Mouse (Mus musculus): ENCODE measurements at regions not wholly inside any gene's neighbourhood (a gene's known extent, or its start where the extent isn't known, plus 50 kb on each side); places are given as distances from the start of the nearest gene placed in this dataset.
"Not testable (repeated sequence)": the region's sequence is repeated elsewhere in the genome, so short reads cannot be mapped to it uniquely, and the experiment has no call there.

DNA sequence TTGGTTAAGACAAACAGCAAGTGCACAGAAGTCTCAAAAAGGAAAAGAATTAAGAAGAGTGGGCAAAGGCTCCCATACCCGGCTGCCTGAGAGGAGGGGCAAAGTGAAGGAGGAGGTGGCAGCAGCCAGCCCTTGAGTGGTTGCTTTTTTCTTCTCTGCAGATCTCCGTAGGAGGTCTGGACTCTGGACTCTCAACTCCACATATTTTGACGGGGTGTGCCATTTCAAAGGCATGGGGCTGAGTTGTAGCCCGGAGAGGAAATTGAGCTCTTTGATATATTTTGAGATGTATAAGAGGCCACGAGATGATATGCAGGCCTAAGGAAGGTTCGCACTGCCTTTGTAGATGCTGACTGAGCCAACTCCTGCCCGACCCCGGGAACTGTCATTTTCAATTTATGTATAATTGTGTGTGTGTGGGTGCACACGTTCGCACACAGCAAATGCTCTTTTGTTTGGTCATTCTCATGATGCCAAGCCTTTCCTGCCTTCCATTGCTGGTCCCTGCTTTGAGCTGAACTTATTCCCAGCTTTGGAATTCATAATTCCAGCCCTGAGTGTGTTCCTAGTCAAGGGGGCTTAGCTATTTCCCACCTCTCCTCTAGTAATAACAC lies 56.4 kb downstream of the Cxcr4 start:
- DNase-seq (ENCODE audit: low spot score) = peak; percentile 54

DNA sequence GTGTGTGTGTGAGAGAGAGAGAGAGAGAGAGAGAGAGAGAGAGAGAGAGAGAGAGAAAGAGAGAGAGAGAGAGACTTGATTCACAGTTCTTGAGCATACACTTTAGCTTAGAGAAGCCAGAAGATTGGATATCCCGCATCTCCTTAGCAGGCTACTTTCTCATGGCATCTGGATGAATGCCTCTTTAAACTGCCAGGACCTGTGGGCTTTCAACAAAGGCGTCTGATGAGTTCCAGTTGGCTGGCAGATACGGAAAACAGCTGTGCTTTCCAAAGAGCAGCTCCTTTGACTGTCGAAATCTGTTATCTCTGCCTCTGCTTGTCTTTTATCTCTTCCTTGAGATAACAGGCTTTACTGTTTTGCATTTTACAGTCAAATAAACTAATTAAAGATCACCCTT lies 59.5 kb downstream of the Cxcr4 start:
- DNase-seq (ENCODE audit: low spot score) = peak; percentile 50

DNA sequence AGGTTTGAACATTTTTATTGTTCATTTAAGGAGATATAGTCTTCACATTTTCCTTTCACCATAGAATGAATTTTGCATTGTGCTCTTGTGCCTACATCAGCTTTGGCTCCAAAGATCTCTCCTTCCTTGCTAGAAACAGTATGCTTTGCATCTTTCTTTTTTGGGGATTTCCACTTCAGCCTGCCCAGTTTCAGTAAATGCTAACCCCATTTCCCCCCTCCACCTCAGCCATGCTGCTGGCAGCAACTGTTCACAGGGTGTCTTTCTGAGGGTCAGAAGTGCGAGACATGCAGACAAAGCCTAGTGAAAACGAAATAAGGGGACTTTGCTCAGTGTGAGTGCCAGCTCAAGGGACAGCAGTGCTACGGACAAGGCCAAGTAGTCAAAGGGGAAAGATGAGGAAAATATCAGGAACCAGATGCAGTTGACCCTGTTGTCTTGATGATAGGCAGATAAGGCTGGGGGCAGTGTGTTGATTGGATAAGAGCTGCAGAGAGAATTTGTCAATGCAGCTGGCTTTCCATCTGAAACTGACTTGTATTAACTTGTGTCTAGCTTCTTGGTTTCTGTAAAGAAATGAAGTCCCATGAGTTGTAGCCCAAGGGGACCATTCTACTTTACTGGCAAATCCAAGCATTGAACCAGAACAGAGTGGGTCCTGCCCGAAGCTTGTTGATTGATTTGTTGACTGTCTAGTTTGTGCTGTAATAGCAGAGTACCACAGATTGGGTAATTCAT lies 62.1 kb downstream of the Cxcr4 start:
- no peak for DNase-seq (ENCODE audit: low spot score)

DNA sequence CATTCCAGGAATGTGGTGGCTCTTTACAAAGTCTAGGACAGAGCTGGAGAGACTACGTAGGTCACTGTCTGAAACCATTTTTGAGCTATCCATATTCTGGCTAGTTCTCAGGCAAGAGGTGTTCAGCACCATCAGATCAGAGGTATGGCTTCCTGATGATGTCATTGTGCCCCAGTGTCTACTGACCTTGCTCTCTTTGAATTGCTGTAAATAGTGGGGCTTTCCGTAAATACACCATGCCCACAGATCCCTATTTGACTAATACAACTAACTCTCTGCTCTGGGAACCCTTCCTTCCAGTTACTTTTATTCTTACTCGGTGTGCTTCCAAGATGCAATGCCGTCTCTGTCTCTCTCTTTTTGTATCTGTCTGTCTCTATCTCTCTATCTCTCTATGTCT lies 72.9 kb downstream of the Cxcr4 start:
- DNase-seq (ENCODE audit: low spot score) = no peak

DNA sequence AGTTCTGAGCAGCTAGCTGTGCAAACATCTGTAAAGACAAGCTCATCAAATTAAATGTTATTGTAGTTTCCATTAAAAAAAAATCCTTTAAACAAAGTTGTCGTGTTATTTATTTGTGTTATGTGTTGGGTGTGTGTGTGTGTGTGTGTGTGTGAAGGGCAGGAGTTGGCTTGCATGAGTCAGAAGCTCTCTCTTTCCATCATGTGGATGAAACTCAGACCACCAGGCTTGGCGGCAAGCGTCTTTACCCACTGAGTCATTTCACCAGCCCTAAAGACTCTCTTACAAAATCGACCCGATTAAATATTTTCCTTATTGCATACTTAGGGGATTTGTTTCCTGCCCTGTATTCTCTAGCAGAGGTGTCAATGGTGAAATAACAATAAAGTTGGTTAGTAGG lies 73.6 kb downstream of the Cxcr4 start:
- no peak for DNase-seq (ENCODE audit: low spot score)

DNA sequence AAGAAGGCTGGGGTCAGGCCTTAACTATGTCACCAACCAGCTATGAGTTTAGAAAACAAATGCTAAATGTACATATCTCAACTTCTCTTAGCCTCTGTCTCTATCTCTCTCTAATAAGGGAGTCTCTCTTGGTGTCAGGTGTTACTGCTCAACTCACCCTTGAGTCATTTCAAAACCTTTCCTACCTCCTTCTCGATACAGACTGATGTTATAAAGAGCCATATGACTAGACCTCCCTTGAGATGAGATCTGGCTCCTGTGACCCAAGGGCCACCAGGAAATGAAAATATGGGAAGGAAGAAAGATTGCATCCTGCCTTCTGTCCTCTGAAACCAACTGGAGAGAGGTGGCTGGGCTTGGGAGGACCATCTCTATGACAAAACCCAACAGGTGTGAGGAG lies 74.7 kb downstream of the Cxcr4 start:
- DNase-seq (ENCODE audit: low spot score) = no peak

DNA sequence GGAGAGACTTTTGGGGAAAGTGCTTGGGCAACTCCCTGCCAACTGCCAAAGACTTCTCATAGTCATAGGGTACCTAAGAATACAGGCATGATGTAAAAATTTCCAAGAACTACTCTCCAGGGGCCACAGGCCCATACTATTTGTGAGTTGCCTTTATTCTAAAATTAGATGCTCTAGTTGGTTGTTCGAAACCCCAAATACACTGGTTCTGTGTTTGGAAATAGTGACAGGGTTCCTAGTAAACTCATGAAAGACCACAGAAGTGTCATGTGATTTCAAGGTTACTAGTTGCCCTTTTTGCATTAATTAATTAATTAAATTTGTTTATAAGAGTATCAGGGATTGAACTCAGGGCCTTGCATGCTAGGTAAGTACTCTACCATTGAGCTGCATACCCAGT lies 77.8 kb downstream of the Cxcr4 start:
- DNase-seq (ENCODE audit: low spot score) = no peak

DNA sequence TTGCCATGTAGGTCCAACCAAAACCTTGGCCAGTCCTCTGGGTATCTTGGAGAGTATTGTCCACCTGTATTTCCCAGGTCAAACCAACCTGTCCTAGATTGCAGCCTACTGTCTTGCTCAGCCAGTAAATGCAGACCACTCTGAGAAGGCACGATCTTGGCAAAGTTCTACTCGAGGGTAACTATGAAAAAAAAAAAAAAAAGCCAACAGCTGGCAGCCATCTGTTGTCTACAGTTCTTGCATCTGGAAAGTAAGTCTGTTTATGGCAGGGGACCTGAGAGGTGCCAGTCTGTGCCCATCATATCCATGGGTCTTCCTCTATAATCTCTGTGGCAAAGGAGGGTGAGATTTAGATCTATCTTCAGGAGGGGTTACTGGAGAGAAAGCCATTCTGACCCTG lies 78.2 kb downstream of the Cxcr4 start:
- DNase-seq (ENCODE audit: low spot score) = no peak

DNA sequence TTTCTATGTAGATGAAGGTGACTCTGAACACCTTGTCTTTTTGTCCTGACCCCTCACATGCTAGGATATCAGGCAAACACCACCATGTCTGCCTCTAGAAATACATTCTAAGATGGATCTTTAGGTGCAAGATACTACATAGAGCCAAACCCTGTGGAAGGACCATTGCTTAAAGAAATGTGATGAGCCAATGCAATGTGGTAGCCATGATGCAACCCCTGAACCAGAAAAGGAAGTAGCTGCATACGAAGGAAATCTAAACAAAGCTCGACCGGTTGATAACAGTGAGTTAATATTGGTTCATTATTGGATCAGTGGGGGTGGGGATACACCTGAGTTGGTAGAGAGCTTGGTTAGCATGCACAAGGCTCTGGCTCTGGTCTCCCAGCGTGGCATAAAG lies 78.9 kb downstream of the Cxcr4 start:
- DNase-seq (ENCODE audit: low spot score) = no peak

DNA sequence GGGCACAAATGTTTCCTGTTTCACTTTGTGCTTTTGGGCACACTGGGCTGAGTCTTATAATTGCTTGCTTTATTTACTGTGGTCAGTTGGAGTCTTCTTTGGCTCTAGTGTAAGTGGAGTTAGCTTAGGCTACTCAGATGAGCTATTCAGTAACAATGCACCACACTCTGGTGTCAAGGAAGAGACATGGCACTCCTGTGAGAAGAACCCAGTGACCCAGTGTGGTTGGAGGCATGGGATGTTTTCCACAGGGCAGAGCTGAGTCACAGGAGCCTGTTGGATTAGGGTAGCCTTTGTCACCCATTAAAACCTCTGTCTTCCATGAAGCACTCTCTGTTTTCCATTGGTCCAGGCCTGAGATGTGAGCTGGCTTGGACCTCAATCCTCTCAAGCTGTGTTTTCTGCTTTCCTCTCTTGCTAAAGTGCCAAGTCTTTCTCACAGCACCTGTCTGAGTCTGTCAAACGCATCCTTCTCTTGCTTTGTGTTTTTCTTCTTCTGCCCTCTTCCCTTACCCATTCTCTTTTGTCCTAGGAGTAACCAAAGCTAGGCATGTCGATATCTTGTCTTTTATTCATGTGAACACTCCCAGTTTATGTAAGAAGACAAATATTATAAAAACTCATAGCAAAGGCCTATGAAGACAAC lies 83.2 kb downstream of the Cxcr4 start:
- DNase-seq (ENCODE audit: low spot score) = no peak

DNA sequence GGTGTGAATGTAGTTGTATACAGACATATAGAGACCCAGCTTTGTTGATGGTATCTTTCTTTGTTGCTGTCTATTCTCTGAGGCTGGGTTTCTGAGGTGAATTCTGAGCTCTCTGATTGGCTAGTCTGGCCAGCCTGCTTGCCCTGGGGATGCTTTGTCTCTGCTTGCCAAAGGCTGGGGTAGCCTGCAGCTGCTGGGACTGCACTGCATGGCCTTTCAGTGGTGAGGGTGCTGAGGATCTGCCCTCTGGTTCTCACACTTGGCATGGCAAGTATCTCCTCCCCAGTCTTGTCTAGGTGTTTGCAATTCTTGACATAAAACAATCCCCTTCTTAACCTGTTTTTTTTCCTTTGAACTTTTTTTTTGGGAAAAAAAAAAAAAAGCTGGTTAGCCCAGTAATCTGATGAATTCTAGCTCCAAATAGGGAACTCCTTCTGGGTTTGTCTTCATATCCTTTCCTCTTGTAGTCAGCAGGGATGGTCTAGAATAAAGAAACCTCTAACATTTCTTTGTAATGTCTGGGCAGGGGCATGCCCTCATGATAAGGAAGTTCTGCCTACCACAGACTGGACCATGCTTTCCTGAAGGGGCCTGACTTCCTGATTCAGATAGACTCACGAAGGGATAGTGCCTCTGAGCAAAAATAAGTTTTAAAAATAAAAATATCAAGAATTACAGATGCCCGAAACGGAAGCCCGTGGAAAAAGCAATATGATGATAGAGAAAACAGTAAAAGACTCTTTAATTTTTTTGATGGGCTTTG lies 85.4 kb downstream of the Cxcr4 start:
- no peak for DNase-seq (ENCODE audit: low spot score)

DNA sequence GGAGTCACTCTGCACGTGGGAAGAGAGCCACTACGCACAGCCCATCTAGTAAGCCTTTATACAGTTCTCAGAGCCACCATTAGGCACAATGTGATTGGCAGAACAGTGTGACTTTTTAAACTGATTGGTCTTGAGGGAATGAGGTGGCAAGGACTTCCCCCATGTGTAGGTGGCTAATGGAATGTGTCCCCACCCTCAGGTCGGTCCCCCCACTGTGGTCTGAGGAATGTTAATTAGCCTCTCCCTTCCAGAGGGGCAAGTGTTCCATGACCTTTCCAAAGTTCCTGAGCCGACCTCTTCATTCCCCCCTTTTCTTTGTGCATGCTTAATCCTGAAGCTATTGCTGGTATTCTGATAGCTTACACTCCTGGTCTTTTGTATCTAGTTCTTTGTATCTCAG lies 87.2 kb upstream of the Dars start:
- no peak for DNase-seq (ENCODE audit: low spot score)

DNA sequence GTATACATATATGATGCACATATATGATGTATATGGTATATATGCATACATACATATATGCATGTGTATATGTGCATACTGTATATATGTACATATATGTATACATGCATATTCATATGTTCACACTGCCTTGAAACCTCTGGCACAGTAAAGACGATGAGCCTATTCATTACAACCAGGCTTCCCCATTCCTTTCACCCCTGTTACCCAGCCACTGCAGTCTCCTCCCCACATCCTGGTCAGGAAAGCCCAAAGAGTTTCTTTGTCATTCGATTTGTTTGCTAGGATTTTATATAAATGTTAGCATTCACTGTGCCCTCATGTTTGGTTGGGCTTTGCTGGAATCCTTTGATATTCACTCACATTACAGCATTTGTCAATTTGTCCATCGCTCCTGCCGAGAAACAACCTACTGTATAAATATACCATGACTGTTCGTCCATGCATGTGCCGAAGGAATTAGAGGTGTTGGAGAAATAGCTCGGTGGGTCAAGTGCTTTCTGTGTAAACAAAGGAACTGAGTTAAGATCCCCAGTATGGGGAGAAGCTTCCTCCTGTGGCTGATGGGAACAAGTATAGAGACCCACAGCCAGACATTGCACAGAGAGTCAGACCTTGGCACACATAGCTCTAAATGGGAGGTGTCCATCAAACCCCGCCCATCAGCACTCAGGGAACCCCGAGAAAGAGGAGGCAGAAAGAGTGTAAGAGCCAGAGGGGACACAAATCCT lies 81.0 kb upstream of the Dars start:
- DNase-seq (ENCODE audit: low spot score) = no peak

DNA sequence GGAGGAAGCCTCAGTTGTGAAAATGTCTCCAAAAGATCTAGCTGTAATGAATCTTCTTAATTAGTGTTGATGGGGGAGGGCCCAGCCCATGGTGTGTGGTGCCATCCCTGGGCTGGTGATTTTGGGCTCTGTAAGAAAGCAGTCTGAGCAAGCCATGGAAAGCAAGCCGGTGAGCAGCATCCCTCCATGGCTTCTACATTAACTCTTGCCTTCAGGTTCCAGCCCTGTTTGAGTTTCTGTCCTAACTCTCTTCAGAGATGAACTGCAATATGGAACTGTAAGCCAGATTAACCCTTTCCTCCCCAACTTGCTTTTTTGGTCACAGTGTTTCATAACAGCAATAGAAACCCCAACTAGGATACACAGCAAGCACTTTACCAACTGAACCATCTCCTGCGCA lies 75.1 kb upstream of the Dars start:
- no peak for DNase-seq (ENCODE audit: low spot score)

DNA sequence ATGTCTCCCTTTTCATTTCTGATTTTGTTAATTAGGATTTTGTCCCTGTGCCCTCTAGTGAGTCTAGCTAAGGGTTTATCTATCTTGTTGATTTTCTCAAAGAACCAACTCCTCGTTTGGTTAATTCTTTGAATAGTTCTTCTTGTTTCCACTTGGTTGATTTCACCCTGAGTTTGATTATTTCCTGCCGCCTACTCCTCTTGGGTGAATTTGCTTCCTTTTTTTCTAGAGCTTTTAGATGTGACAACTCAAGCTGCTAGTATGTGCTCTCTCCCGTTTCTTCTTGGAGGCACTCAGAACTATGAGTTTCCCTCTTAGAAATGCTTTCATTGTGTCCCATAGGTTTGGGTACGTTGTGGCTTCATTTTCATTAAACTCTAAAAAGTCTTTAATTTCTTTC lies 70.0 kb upstream of the Dars start:
- DNase-seq (ENCODE audit: low spot score) = not testable (repeated sequence)

DNA sequence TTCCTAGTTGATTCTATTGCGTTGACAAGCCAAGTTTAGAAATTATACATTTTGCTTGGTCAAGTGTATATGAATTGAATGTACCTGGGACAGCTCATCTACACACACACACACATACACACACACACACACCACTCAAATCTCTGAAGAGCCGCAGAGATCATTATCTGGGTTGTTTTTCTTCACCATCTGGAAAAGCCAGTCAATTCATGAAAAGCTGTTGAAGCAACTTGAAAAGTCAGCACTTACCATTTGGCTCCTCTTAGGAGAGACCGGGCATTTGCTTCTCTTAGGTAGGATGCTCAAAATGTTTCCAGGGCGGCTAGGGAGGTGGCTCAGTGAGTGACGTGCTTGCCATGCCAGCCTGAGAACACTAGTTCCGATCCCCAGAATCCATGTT lies 61.2 kb upstream of the Dars start:
- no peak for DNase-seq (ENCODE audit: low spot score)

DNA sequence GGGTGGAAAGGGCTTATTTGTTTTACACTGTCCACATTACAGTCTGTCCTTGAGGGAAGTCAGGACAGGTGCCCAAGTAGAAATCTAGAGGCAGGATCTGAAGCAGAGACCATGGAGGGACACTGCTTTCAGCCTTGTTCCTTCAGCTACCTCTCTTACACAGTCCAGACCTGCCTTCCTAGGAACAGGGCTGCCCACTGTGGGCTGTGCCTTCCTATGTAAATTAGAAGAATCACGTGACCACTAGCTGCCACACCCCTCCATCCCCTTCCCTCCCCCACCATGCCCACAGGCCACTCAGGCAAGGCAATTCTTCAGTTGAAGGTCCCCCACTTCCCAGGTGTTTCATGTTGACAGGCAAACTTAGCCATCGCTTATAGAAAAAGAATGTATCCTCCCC lies 60.5 kb upstream of the Dars start:
- no peak for DNase-seq (ENCODE audit: low spot score)

DNA sequence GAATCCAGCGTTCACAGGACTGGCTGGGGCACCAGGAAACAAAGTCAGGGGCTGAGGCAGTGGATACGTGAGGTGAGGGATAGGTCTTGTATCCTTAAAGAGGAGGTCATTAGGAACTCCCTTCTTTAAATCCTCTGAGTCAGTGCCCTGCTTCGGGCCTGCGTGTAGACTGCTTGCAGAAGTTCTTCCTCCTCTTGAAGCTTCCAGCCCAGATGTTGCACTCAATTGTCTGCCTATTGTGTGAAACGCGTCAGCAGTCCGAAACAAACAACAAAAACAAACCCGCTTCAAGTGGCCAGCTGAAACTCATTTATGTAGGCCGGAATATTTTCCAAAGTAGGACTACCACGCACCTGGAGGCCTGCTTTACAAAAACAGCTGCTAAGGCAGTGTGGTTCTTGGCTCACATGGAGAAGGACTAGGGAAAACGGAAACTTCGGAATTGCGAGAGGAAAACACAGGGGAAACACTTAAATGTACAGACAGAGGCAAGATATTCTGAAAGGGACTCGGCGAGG lies 55.6 kb upstream of the Dars start:
- DNase-seq (ENCODE audit: low spot score) = no peak

DNA sequence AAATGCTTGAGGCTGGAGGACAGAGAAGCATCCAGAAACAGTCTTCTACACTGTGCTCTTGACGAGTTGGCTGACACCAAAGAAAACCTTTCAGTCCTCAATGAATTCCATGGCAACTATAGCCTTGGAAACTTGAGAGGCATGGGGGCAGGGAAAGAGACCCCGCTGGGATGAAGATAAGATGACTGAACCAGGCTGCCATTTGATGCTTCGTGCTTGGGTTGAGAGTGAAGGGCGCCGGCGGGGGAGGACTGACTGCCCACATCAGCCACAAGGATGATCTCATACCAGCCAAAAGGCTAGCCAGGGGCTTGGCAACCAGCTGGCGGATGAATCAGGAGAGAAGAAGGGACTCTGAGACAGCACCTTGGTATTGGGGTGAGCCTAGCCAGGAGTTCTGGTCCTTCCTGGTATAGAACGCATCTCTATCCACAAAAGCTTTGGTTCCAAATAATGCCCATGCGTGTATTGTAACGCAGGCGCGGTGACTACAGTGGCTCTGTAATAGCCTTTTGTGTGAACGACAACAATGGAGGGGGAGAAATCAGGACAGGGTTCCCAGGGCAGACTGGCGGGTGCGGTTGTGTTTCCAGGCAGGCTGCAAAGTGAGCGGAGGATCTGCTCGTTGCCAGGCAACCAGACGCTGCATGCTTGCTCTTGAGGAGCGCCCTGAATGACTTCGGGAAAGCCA lies 55.0 kb upstream of the Dars start:
- peak; percentile 84 for DNase-seq (ENCODE audit: low spot score)

DNA sequence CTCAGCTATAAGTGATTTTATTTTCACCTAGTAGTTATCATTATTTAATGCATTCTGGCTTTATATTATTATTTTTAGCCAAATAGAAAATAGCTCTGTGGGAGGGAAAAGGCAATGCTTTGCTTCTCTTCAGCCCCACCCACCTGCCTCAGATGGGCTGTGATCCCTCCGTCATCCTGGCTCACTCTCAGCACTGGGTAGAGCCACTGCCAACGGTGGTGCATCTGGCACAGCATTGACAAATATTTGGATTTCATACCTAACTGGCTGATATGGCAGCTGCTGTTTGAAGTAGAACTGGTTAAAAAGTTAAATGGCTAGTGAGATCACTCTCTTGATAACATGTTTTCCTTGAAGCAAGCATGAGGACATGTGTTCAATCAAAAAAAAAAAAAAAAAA lies 53.6 kb upstream of the Dars start:
- no peak for DNase-seq (ENCODE audit: low spot score)

DNA sequence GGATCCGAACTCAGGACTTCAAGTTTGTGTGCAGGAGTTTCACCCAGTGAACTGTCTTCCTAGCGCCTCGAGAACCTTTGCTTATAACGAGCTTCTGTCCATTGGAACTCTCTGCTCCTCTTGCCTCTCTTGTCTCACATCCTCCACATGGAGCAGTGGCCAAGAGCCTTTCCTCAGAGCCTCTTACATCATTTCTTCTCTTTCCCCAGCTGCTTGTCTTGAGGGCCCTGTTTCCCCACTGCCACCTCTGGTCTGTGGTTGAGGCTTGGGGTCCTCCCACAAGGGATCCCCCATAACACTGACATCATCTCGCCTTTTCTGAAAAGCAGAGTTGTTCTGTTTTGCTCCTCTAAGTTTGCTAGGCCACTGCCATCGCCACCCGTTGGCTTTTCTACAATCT lies 51.9 kb upstream of the Dars start:
- no peak for DNase-seq (ENCODE audit: low spot score)
